Mouse (Mus musculus): ENCODE measurements at regions not wholly inside any gene's neighbourhood (a gene's known extent, or its start where the extent isn't known, plus 50 kb on each side); places are given as distances from the start of the nearest gene placed in this dataset.

DNA sequence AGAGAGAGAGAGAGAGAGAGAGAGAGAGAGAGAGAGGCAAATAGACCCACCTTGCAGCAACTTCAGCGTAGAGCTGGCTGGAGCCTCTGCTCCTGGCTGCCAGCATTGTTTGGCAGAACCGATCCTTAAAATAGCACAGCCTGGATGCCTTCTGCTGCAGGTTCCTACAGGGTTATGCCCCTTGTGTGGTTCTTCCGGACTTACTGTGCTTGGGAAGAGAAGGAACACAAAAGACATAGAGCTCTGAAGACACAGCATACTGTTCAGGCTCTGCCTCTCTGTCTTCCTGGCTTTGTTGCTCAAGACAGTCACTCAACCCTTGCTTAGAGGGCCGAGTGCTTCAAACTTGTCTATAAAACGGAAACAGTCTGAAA, 86.2 kb upstream of the Slc25a26 start:
- DNase-seq (ENCODE audit: low spot score in 2 of 2): no peak

DNA sequence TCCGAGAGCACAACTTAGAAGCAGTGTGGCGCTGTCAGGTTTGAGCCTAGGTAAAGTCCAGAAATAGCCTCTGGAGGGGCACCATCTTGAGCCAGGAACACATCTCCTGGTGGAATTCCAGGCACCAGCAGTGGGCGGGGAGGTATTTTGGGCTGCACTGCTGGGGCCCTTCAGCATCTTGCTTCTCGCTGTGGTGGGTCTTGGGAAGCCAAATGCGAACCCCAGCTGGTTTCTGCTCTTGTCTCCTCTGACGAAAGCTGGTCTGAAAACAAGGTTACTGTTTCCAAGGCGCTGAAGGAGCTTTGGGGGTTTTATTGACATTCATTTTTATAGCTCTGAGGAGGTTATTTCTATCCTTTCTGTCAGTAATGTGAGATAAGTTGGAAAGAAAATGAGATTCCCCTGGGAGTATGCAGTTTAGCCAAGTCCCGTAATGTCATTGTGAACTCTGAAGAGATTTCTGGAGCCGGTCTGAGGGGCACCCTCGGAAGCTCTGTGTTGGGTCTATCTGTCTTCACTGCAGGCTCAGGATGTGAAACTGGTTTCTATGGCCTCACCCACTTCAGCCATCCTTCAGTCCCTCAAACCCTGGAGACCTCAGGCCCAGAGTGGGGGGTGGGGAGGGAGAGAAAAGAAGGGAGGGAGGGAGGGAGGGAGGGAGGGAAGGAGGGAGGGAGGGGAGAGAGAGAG, 86.7 kb upstream of the Slc25a26 start:
- DNase-seq (ENCODE audit: low spot score in 2 of 2): no peak

DNA sequence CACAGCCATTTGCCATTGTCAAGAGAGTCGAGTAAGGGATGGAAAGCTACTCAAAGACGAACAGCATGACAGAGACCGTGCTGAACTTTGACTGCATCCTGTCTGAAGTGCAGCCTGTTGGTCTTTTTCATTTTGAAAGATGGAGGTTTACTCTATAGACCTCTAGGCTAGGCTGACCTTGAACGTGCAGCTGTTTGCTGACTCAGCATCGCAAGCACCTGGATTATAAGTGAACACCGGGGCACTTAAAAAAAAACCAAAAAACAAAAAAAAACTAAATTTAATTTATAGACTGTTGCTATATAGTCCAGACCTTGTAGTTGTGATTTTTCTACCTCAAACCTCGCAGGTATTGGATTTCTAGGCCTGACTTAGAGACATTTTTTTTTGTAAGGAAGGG, 87.8 kb upstream of the Slc25a26 start:
- DNase-seq (ENCODE audit: low spot score in 2 of 2): no peak

DNA sequence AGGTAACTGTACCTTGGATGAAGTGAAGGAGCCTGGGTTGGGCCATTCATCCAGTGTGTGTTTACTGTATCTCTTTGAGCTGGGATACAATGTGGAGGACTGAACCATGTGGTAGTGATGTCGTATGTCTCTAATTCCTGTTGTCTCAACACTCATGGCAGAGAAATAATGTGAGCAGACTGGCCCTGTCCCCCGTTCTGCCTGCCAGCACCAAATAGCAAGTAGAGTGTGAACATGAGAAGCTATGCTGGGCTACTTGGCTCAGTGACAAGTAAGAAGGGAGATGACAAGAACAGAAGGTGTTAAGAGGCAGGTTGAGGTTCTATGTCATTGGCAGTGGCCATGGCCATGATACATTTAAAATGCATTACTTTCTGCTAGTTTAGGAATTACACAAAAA, 89.7 kb upstream of the Slc25a26 start:
- no peak for DNase-seq (ENCODE audit: low spot score in 2 of 2)

DNA sequence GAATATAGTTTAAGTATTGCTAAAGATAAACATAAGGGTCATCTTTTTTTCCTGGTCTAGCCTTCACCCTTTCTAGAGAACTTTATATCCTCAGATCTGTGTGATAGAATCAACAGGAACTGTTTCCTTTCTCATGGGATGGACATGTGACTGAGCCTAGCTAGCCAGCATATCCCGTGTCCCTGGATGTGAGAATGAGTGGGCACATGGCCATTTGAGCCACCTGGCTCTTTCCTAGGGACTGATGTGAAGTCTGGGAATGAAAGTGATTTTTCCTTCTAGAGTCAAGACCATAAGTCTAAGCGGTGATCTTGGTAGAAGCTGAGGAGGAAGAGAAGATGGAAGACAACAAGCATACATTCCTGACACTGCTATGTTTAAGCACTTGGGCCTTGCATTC, 91.1 kb upstream of the Slc25a26 start:
- no peak for DNase-seq (ENCODE audit: low spot score in 2 of 2)

DNA sequence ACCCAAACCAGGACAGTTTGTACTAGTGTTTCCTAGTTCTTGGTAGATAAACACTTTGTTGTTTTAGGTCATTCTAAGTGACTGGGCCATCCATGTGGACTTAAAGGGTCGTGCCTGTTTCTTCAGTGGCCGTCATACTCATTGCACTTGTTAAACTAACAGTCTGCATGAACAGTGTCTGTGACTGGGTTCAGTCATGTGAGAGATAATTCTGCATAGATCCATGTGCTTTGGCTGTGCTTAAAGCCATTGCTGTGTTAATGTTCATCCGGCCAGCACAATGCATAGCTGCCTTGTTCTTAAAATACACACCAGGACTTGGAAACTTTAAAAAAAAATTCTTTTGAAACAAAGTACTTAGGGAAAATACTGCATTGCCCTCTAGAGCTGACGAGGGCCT, 92.4 kb upstream of the Slc25a26 start:
- DNase-seq (ENCODE audit: low spot score in 2 of 2): no peak

DNA sequence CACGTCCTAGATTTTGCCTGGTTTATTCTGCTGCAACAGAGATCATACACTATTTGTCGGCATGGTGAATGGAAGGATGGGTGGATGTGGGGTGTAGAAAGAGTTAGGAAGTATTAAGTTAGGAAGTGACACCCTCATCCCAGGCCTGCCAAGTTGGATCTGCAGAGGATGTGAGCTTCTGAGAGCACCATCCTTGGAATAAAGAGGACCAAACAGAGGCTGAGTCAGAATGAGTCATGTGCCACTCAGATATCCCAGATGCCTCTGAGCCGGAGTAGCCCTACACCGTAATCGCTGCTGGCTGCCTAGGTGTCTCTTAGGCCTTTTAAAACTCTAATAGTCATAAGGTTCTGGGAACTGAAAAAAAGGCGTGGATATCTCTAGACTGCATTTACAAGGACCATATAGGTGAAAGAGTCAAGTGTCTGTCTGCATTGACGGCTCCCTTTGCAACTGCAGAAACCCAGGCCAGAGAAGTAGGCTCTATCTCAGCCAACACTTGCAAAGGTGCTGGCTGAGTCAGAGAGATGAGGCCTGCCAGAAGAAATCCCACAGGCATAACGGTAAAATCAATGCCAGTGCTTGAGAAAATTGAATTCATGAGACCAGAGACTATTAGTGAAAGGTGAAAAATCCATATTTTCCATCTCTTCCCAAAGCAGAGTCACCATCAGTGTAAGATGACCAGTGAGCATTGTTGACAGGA, 94.6 kb upstream of the Slc25a26 start:
- DNase-seq (ENCODE audit: low spot score in 2 of 2): no peak

DNA sequence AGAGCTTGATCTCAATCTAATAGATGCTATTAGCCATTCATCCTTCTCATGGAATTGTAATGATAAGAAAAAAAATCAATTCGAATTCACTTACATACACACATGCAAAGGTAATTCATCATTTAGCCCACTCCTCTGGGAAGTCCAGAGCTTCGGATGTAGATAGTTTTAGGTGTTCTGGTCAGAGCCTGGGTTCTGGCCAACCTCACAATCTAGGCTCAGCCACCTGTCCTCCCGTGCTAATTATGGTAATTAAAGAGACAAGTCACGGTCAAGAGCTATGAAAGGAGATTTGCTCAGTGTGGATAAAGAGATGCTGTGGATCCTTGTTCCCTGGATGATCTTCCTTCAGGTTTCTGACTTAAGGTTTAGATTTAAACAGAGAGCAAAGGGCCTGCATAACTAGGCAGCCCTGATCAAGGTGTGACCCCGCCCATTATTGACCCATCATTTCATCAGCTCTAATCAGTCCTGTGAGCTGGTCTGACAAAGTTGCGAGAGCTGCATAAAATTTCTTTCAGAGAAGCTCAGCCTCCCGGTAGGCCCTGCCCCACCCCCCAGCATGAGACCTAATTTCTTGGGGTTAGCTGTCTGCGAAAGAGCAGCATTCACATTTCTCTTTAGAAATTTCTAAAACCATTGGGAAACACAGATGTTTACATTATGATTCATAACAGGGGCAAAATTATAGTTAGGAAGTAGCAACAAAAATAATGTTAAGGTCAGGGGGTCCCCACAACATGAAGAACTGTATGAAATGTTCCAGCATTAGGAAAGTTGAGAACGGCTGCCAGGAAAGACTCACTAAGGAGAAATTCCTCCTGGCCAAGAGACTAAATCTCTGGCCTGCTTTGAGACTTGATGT, 98.3 kb upstream of the Slc25a26 start:
- DNase-seq (ENCODE audit: low spot score in 2 of 2): no peak

DNA sequence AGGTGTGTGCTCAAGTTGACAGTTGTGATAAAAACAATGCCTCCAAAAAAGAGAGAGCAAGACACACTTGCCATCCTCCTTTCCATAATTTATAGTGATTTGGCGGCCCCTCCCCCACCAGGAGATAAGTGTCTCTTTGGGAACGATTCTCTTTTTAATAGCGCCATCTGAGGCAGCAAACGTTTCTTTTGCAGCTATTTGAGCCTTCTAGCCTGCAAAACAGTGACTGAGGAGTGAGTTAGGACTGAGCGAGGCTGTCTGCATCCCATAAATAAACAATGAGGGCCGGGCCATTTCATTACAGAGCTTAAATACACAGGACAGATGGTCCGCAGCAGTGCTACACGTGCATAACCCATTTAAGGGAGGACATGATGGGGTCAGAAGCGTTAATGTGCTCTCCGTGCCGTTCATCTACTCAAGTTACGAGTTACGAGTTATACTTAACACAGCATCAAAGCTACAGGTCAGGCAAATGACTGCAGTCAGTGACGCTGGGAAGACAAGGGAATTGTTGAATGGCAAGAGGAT, 99.0 kb upstream of the Slc25a26 start:
- DNase-seq (ENCODE audit: low spot score in 2 of 2): no peak

DNA sequence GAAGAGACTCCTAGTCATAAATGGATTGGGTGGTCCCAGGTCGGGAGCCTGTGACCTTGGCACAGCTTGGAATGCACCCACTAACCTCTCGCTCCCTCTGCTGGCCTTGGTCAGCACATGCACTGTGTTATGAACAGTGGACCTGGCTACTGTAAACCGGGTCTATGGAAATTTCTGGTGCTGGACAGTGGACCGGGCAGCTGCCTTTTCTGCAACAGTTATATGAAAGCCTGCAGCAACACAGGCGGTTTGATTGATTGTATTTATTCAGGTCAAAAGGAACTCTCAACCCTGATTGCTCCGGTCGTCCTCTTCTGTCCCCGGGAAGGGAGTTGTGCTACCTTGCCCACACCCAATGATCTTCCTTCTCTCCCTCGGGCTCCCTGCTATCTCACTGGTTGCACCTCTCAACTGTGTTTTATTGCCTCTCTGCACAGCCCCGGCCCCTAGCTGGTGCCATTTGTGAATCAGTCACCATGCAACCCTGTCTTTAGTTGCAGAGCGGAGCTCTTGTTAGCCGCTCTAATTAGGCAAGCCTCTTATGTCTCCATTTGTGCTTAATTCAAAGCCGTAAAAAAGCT, 99.6 kb upstream of the Slc25a26 start:
- DNase-seq (ENCODE audit: low spot score in 2 of 2): peak in 1 of 2 experiments; percentile 23

DNA sequence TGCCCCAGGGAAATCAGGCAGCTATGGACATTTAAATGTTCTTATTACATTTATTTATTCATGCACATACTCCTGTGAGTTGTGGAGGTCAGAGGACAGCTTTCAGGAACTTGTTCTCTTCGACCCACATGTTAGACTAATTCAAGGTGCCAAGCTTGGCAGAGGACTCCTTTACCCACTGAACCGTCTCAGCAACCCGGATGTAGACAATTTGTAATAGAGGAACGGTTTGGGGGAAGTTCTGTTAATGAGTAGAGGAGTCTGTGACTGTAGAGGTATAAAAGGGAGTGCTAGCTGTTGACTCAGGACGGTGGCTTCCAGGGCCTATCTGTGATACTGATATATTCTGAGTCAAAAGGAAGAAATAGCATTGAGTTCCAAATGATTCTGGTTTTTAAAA, 107.4 kb upstream of the Magi1 start:
- no peak for DNase-seq (ENCODE audit: low spot score in 2 of 2)

DNA sequence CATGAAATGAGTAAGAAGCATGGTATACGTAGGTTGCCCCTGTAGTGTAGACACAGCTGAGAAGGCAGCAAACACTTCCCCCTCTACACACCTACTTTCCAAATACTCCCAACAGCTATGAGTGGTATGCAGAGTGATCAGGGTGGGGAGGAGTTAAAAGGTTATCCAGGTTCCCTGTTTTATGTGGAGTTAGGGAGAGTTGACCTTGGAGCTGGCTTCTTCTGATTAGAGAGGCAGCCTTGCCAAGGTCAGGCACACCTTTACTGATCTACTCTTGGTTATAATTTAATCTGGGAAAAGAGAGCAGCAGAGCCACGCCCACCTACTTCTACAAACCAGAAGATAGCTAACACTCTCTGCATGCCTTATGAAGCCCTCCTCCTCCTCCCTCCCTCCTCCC, 106.7 kb upstream of the Magi1 start:
- DNase-seq (ENCODE audit: low spot score in 2 of 2): no peak

DNA sequence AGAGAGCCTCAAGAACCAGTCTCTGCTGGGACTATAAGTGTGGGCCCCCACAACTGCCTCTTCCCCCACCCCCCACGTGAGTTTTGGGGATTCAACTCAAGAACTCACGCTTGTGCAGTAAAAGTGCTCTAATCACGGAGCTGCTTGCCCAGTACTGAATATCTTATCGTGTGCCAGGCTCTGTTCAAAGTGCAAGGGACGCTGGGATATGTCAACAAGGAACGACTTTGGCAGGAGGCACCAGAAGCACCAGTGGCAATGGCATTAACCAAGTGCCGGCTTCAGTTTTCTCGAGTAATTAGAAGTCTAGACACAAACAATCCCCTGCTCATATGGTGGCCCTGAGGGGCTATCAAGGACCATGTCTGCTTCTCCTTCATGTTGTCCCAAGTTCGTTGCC, 106.0 kb upstream of the Magi1 start:
- DNase-seq (ENCODE audit: low spot score in 2 of 2): no peak

DNA sequence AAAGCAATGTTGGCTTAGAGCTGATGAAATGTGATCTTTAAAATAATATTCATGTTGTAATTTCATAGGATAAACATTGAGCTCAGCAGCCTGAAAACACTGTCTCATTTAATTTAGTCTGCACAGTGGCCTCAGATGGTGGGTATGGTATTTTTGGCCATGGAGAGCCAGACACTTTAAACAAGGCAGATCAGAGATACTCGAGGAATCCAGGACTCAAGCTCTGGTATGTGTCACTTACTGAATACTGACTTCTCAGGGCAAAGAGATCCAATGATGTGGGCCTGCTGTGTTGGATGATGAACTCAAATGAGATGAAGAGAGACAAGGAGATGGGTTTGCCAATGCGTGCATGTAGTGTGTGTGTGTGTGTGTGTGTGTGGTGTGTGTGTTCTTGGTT, 103.9 kb upstream of the Magi1 start:
- DNase-seq (ENCODE audit: low spot score in 2 of 2): no peak

DNA sequence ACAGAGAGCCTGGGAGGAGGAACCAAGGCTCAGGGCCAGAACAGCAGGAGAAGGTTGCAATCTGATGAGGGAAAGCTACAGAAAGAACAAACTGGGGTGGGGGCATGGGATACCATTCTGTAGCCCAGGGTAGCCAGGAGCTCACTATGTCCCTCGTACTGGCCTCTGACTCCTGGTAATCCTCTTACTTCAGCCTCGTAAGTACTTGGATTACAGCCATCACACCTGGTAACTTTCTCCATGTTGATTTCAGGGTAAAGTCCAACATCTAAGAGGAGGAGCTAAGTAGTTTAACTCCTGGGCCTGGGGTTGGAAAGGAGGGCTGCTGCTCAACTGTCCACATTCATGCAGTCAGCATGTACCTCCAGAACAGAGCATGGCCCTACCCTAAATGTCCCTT, 101.8 kb upstream of the Magi1 start:
- DNase-seq (ENCODE audit: low spot score in 2 of 2): no peak

DNA sequence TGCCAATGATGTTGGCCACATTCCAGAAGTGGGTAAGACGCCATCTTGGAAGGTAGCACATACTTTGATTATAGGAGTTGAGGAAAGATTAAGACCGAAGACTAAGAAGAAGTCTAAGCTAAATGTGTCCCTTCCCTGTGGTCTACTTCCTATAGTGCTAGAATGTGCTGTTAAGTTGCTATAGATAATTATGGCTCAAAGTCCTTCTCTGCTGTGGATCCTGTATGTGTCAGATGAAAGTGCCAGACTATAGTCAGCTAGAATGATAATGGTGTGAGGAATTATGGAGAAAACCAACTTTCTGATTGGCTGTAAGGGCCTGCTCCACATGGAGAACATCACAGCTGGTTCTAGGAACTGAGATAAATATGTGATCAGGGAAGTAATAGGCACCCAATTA, 86.3 kb upstream of the Magi1 start:
- DNase-seq (ENCODE audit: low spot score in 2 of 2): no peak

DNA sequence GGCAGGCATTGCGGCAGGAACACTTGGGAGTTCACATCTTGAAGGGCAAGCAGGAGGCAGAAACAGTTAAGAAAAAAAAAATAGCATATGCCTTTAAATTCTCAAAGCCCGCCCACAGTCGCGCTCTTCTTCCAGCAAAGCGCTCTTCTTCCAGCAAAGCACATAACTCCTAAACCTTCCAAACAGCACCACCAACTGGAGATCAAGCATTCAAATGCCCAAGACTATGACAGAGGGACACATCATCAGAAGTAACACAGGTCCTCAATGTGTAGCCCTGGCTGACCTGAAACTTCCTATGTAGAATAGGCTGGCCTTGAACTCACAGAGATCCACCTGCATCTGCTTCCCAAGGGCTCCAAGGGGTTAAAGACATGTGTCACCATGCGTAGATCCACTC, 80.2 kb upstream of the Magi1 start:
- DNase-seq (ENCODE audit: low spot score in 2 of 2): no peak

DNA sequence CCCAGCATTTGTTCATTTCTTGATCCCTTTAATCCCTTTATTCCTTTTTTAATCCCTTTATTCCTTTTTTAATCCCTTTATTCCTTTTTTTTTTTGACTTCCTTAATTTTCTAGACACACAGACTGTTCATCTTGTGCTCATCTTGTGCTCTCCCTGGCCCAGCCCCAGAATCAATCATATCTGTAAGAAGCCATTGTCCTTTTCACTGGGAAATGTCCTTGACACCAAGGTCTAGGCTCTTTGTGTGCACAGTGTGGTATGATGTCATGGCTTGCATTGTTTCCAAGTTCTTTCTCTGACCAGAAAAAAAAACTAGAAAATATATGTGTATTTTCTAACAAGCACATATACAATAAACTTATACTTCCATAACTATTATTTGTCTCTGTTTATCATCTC, 78.9 kb upstream of the Magi1 start:
- DNase-seq (ENCODE audit: low spot score in 2 of 2): no peak

DNA sequence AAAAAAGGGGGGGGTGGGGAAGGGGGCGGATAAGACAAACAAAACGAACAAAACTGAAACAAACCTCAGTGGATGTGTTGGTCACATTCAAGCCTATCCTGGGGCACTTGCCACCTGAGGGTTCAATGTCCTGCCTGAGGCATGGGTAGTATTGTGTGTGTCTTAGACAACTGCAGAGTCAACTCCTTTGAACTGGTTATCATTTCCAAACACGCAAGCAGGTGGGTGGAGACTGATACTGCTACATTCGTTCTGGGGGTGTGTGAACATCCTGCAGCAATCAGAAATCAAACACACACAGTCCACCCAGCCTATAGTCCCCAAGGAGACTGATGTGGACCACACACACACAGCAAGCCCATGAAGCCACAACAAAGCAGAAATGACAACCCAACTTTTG, 73.9 kb upstream of the Magi1 start:
- no peak for DNase-seq (ENCODE audit: low spot score in 2 of 2)

DNA sequence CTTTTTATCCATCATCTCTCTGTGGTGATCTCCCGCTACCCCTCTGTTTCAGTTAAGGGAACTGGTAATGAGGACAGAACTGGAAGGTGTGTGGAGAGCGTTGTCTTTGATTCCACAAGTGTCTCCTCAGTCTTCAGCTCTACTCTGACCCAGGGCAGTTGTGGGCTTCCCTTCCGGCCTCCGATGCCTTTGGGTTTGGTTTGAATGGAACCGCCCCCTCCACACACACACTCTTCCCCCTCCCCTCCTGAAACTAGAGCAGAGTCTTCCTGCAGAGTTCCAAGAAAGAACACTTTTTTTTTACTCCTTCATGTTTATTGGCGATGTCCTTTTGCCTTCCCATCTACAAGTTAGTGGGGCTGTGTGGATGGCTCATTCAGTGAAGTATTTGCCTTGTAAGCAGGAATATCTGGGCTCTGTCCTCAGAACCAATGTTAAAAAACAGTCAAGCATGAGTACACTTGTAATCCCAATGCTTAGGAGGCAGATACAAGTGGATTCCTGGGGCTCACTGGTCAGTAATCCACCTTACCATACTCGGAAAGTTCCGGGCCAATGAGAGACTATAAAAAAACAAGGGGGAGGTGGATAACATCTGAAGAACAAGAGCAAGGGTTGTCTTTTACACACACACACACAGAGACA, 70.9 kb upstream of the Magi1 start:
- DNase-seq (ENCODE audit: low spot score in 2 of 2): no peak

DNA sequence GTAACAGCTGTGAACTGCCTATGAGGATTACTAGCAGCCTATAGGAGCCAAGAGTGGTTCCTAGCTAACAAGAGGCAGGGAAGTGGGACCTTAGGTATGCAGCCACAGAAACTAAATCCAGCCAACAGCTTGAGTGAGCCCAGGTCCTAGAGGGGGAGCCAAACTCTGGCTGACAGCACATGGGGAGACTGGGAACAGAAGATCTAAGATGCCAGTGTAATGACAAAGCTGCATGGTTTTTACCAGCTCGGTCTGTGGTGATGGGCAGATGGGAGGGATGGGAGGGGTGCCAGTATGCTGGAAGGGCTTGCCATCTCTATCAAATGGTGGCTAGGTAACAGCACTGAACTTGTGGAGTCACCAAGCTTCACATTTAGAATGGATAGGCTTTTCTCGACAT, 60.6 kb upstream of the Magi1 start:
- DNase-seq (ENCODE audit: low spot score in 2 of 2): no peak

DNA sequence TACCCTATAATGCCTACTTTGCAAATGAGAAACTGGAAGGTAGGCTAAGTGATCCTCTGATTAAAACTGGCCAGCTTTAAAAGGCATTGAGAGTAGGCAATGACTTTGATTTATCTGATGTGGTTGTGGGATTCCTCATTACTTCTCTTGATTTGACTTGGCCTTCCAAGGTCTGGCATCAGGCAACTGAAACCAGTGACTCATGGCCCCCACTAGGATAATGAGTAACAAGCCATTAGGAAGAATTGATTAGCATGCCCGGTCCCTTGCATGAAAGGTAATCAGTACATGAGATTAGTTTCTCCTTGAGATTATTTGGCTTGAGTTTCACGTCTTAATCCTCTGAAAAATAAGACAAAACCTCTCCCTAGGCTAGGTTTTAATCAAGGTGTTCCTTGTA, 56.8 kb upstream of the Magi1 start:
- DNase-seq (ENCODE audit: low spot score in 2 of 2): no peak
